Comparison of ENCODE assay signal across 16 mouse cellular contexts in genomic region chr9:87115456-87115931, GRCm38 (mm10). TPM values are rescaled to one million over a fixed set of nuclear protein-coding genes. Genes with fewer than 3 reads are reported as not detected.
DNase-seq lines count a peak whose midpoint lies in the region; ATAC-seq lines count a peak whose summit lies in the region.
"Had no signal": no experiment of that assay in that cellular context is flagged by ENCODE, and none has a peak within 500 bp of the region (broad histone marks: within the 10 kb centered on the region; RNA-seq: fewer than 3 reads in every experiment).

No protein-coding gene starts in this region.

- peak overlapping the region; percentile 27 for H3K4me2 ChIP-seq in hindbrain, embryonic 12.5 days (replicated peaks)
- H3K4me2 ChIP-seq in midbrain, embryonic 14.5 days (ENCODE audit: low read length) = peak overlapping the region; percentile 41
- H3K4me2 ChIP-seq: kidney, embryonic 15.5 days; limb, embryonic 12.5 days; lung, embryonic 14.5 days had no signal

- no peak overlapping the region for H3K4me3 ChIP-seq in hindbrain, embryonic 12.5 days
- no peak overlapping the region for H3K4me3 ChIP-seq in midbrain, embryonic 14.5 days (replicated peaks; ENCODE audit: low read depth, low read length)
- H3K4me3 ChIP-seq: kidney, embryonic 15.5 days; limb, embryonic 12.5 days had no signal

- H3K36me3 ChIP-seq in hindbrain, embryonic 12.5 days = no peaks in the 10 kb centered on the region
- H3K36me3 ChIP-seq in midbrain, embryonic 14.5 days (ENCODE audit: control insufficient read depth, insufficient read depth, low read length) = no peaks in the 10 kb centered on the region
- H3K36me3 ChIP-seq: kidney, embryonic 15.5 days; limb, embryonic 12.5 days had no signal

- peaks cover 12% of the 10 kb centered on the region; the same call in 1 of the 2 replicates for H3K4me1 ChIP-seq in hindbrain, embryonic 12.5 days
- peaks cover 19% of the 10 kb centered on the region for H3K4me1 ChIP-seq in midbrain, embryonic 14.5 days (ENCODE audit: control insufficient read depth, insufficient read depth, low read length)
- H3K4me1 ChIP-seq: kidney, embryonic 15.5 days had no signal

- DNase-seq in frontal cortex, postnatal 36 days (ENCODE audit: low spot score in 2 of 2) = peak; percentile 9 to 38
- DNase-seq in frontal cortex, postnatal 10 days (ENCODE audit: low spot score in 2 of 2) = no peak
- DNase-seq in MN1 (ENCODE audit: low spot score) = peak; percentile 48
- peak; percentile 75 for DNase-seq in midbrain, embryonic 14.5 days
- DNase-seq in kidney, adult 18-20 months = no peak
- DNase-seq in thymus, postnatal 4 days = no peak
- DNase-seq: adrenal gland, postnatal 10 days; cerebellum, adult 9-10 months; gastrocnemius, postnatal 36 days; heart, postnatal 14 days; lung, embryonic 14.5 days had no signal

- H3K9me3 ChIP-seq in hindbrain, embryonic 12.5 days (replicated peaks) = no peaks in the 10 kb centered on the region
- H3K9me3 ChIP-seq in midbrain, embryonic 14.5 days (ENCODE audit: control insufficient read depth, low read length) = no peaks in the 10 kb centered on the region
- H3K9me3 ChIP-seq: kidney, embryonic 15.5 days; limb, embryonic 12.5 days had no signal

- H3K27ac ChIP-seq in hindbrain, embryonic 12.5 days = peak overlapping the region; percentile 53
- H3K27ac ChIP-seq in midbrain, embryonic 14.5 days (replicated peaks; ENCODE audit: low read depth, low read length) = peak overlapping the region; percentile 89
- H3K27ac ChIP-seq: kidney, embryonic 15.5 days; limb, embryonic 12.5 days had no signal

- peak; percentile 80 for ATAC-seq in hindbrain, embryonic 12.5 days (ENCODE audit: low FRiP score)
- peak; percentile 84 for ATAC-seq in midbrain, embryonic 14.5 days (ENCODE audit: low FRiP score, low TSS enrichment)
- ATAC-seq in activated CD4-positive, CD25-positive, alpha-beta regulatory T cell, adult 4 months = no peak

- no peak overlapping the region for H3K9ac ChIP-seq in hindbrain, embryonic 12.5 days
- H3K9ac ChIP-seq in midbrain, embryonic 14.5 days (replicated peaks; ENCODE audit: low read length) = 0 out of 2 replicates have a peak overlapping the region, but pooled peaks have one; percentile 16
- H3K9ac ChIP-seq: kidney, embryonic 15.5 days; limb, embryonic 12.5 days; lung, embryonic 14.5 days had no signal

- H3K27me3 ChIP-seq in hindbrain, embryonic 12.5 days = no peaks in the 10 kb centered on the region
- H3K27me3 ChIP-seq in midbrain, embryonic 14.5 days (ENCODE audit: control insufficient read depth, insufficient read depth, low read length) = no peaks in the 10 kb centered on the region
- H3K27me3 ChIP-seq: kidney, embryonic 15.5 days; limb, embryonic 12.5 days had no signal

- 30% methylated on average over 6 of the region's 6 CpGs for WGBS in hindbrain, embryonic 12.5 days
- 16% methylated on average over 6 of the region's 6 CpGs for WGBS in midbrain, embryonic 14.5 days

RNA-seq across cellular contexts. Expression of gene Mrap2, which starts 28.6 kb away (rescaled TPM):
- polyA plus RNA-seq in hindbrain, embryonic 12.5 days (2016; fragmentation: Nextera tagmentation; extraction: Ambion mirVana) = 0.35 and 0.59 TPM in 2 replicates
- 0.89 and 1.6 TPM in 2 replicates for polyA plus RNA-seq in midbrain, embryonic 14.5 days (2014; fragmentation: Nextera tagmentation; extraction: Ambion mirVana)
- under 1 TPM in 1 of 2 experiments, not detected in 1; 0.28 TPM for polyA plus RNA-seq in activated CD4-positive, CD25-positive, alpha-beta regulatory T cell, adult 4 months (2017; shearing (Covaris generic))
- polyA plus RNA-seq: spleen, adult 2 months had no signal

Comparison
In these comparisons a context has a peak if more than half of its experiments do, and no peak if none do; other contexts are left out.
1. DNase-seq: peak in frontal cortex, postnatal 36 days (2 of 2), MN1 (single experiment) and midbrain, embryonic 14.5 days (single experiment); none in frontal cortex, postnatal 10 days (0 of 2), kidney, adult 18-20 months (single experiment) and thymus, postnatal 4 days (single experiment).